Comparison of ENCODE assay signal across 8 mouse cellular contexts in the genomic region with DNA sequence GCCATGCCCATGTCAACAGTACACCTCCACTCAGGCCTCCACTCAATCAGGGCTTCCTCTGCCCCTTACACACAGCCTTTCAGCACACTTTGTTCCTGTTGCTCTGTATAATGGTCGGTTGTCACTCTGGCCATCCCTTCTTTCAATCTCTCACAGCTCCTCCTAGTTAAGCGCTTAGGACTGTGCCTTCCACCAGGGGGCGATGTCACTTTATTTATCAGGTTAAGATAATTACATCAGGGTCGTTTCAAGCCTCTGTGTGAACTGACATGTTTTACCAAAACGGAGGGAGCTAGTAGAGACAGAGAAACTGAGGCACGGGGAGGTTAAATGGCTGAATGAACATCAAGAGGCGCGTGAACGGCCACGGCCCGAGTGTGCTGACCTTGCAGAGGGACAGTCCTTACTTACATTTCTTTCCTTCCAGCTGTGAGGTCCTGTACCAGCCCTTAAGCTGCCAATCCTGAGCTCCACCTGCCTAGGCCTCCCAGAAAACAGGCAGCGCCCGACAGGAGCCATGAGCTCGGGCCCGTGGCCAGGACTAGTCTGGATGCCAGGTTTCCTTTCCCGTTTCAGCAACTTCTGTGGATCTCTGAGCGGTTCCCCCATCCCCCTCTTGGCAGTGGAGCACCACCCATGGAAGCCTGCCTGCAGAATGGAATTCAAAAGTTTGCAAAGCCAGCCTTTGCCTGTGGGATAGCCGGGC. TPM values are rescaled to one million over a fixed set of nuclear protein-coding genes. Genes with fewer than 3 reads are reported as not detected.
A peak's percentile ranks its signal among the peaks of the same experiment; 100 is the strongest.
DNase-seq lines count a peak whose midpoint lies in the region; ATAC-seq and TF ChIP-seq lines count a peak whose summit lies in the region.

No protein-coding gene starts in this region.

- WGBS in hindbrain, embryonic 16.5 days, result 4% methylated on average over 18 of the region's 18 CpGs
- 13% methylated on average over 18 of the region's 18 CpGs for WGBS in macrophage (ENCODE audit: missing documents)

- H3K9ac ChIP-seq in hindbrain, embryonic 16.5 days (ENCODE audit: low read depth, low read length), result peak overlapping the region; percentile 60

- H3K4me3 ChIP-seq in hindbrain, embryonic 16.5 days (ENCODE audit: low read length), result no peak overlapping the region; the same call in 1 of the 2 replicates
- peak overlapping the region; percentile 31; the same call in 1 of the 2 replicates for H3K4me3 ChIP-seq in left cerebral cortex, adult 2 months
- no peak overlapping the region for H3K4me3 ChIP-seq in macrophage (ENCODE audit: inconsistent target)

- peak overlapping the region; percentile 74 for H3K27ac ChIP-seq in hindbrain, embryonic 16.5 days (ENCODE audit: low read depth, low read length)
- H3K27ac ChIP-seq in left cerebral cortex, adult 2 months, result peak overlapping the region; percentile 72; the same call in 1 of the 2 replicates
- H3K27ac ChIP-seq in macrophage, result peak overlapping the region; percentile 7; the same call in 1 of the 2 replicates

- peaks cover 3% of the 10 kb centered on the region; the same call in 1 of the 2 replicates for H3K79me2 ChIP-seq in macrophage (ENCODE audit: inconsistent target)

- 0 out of 2 replicates have a peak, but pooled peaks cover 2% of the 10 kb centered on the region for H3K27me3 ChIP-seq in hindbrain, embryonic 16.5 days (replicated peaks; ENCODE audit: control insufficient read depth, insufficient read depth, low read length)

- peak; percentile 81 for TF ChIP-seq CTCF in left cerebral cortex, adult 2 months (IDR thresholded peaks at IDR 0.05)

- ATAC-seq in hindbrain, embryonic 16.5 days, result peak; percentile 51
- no peak for ATAC-seq in erythroblast, adult 5-6 weeks (replicated peaks; ENCODE audit: low FRiP score, poor library complexity, severe bottlenecking)

- intact Hi-C loops in left cerebral cortex, adult 2 months (cut with DNase I), result loop anchor here (1.0 to 2.0 kb wide), 2 partner anchors 20 to 315 kb away; no protein-coding TSS in a partner anchor

- H3K4me1 ChIP-seq in hindbrain, embryonic 16.5 days (ENCODE audit: control insufficient read depth, insufficient read depth, low read depth, low read length), result peaks cover 22% of the 10 kb centered on the region

- H3K9me3 ChIP-seq in hindbrain, embryonic 16.5 days (ENCODE audit: control insufficient read depth, low read length), result no peaks in the 10 kb centered on the region

- peak; percentile 83 for DNase-seq in R1 (ENCODE audit: low read depth, low spot score)
- DNase-seq in cerebellum, postnatal 10 days, result peak; percentile 93 to 96
- DNase-seq in frontal cortex, postnatal 36 days (ENCODE audit: low spot score in 2 of 2), result peak; percentile 73 to 80
- DNase-seq in left cerebral cortex, adult 2 months (ENCODE audit: extremely low spot score in 1 of 2, low spot score in 2 of 2), result peak; percentile 71 to 72
- DNase-seq in right cerebral cortex, postnatal 36 days (ENCODE audit: low spot score in 2 of 2), result peak; percentile 64 to 72

- H3K36me3 ChIP-seq in hindbrain, embryonic 16.5 days (ENCODE audit: control insufficient read depth, insufficient read depth, low read length), result no peaks in the 10 kb centered on the region
- no peaks in the 10 kb centered on the region for H3K36me3 ChIP-seq in macrophage (ENCODE audit: inconsistent target)

- H3K4me2 ChIP-seq in hindbrain, embryonic 16.5 days (ENCODE audit: low read length), result peak overlapping the region; percentile 44

RNA-seq across cellular contexts. Expression of gene Cant1, which starts 4.5 kb away (rescaled TPM):
- 25.7 and 29.1 TPM in 2 replicates for polyA plus RNA-seq in hindbrain, embryonic 16.5 days (2015; fragmentation: Nextera tagmentation; extraction: Ambion mirVana)
- 10 to 100 TPM; 37.9 to 41.0 TPM for total RNA-seq in left cerebral cortex, adult 2 months (2021)
- 10 to 100 TPM; 14.6 to 66.9 (median 38.8) TPM for total RNA-seq in macrophage (2018; cell fraction: chromatin; rRNA removed)
- 10 to 100 TPM; 34.1 to 65.0 (median 51.3) TPM for total RNA-seq in macrophage (2018; cell fraction: cytosol; rRNA removed)
- total RNA-seq in macrophage (2018; cell fraction: nucleus; rRNA removed), result 100 to 1,000 TPM in 2 of 26 experiments, 10 to 100 TPM in 24; 28.3 to 108 (median 70.5) TPM
- polyA plus RNA-seq in macrophage (2018), result 40.2 to 59.3 TPM (median 42.1 TPM) in 3 replicates
- total RNA-seq in erythroblast, adult 5-6 weeks (2015; ENCODE audit: low replicate concordance), result 3.8 and 10.0 TPM in 2 replicates
- total RNA-seq in erythroblast, adult 5-6 weeks (2017; ENCODE audit: low replicate concordance), result 4.0 and 6.0 TPM in 2 replicates

RNA-seq across cellular contexts. Expression of gene C1qtnf1, which starts 4.6 kb away (rescaled TPM):
- polyA plus RNA-seq in hindbrain, embryonic 16.5 days (2015; fragmentation: Nextera tagmentation; extraction: Ambion mirVana), result 4.4 and 7.0 TPM in 2 replicates
- total RNA-seq in left cerebral cortex, adult 2 months (2021), result 1 to 10 TPM; 3.3 to 4.8 TPM
- total RNA-seq in macrophage (2018; cell fraction: chromatin; rRNA removed), result 1 to 10 TPM in 1 of 26 experiments, under 1 TPM in 4, not detected in 21; 0.29 to 2.2 (median 0.38) TPM
- total RNA-seq in macrophage (2018; cell fraction: cytosol; rRNA removed), result 1 to 10 TPM in 10 of 26 experiments, under 1 TPM in 16; 0.40 to 2.6 (median 0.70) TPM
- 1 to 10 TPM in 12 of 26 experiments, under 1 TPM in 11, not detected in 3; 0.28 to 2.8 (median 1.1) TPM for total RNA-seq in macrophage (2018; cell fraction: nucleus; rRNA removed)
- 0.12 to 1.2 TPM (median 0.82 TPM) in 3 replicates for polyA plus RNA-seq in macrophage (2018)
- not detected in 2 replicates for total RNA-seq in erythroblast, adult 5-6 weeks (2015; ENCODE audit: low replicate concordance)
- total RNA-seq in erythroblast, adult 5-6 weeks (2017; ENCODE audit: low replicate concordance), result not detected in 2 replicates

RNA-seq across cellular contexts. Expression of gene Lgals3bp, which starts 21.5 kb away (rescaled TPM):
- 7.1 and 8.1 TPM in 2 replicates for polyA plus RNA-seq in hindbrain, embryonic 16.5 days (2015; fragmentation: Nextera tagmentation; extraction: Ambion mirVana)
- 10 to 100 TPM; 17.1 to 20.0 TPM for total RNA-seq in left cerebral cortex, adult 2 months (2021)
- 100 to 1,000 TPM; 127 to 562 (median 307) TPM for total RNA-seq in macrophage (2018; cell fraction: chromatin; rRNA removed)
- total RNA-seq in macrophage (2018; cell fraction: cytosol; rRNA removed), result 1,000 to 10,000 TPM in 23 of 26 experiments, 100 to 1,000 TPM in 3; 854 to 2,702 (median 1,648) TPM
- 1,000 to 10,000 TPM in 15 of 26 experiments, 100 to 1,000 TPM in 11; 559 to 2,830 (median 1,334) TPM for total RNA-seq in macrophage (2018; cell fraction: nucleus; rRNA removed)
- polyA plus RNA-seq in macrophage (2018), result 1,136 to 1,462 TPM (median 1,417 TPM) in 3 replicates
- total RNA-seq in erythroblast, adult 5-6 weeks (2015; ENCODE audit: low replicate concordance), result 54.5 and 58.0 TPM in 2 replicates
- total RNA-seq in erythroblast, adult 5-6 weeks (2017; ENCODE audit: low replicate concordance), result 7.7 and 18.0 TPM in 2 replicates

RNA-seq across cellular contexts. Expression of gene Engase, which starts 53.2 kb away (rescaled TPM):
- polyA plus RNA-seq in hindbrain, embryonic 16.5 days (2015; fragmentation: Nextera tagmentation; extraction: Ambion mirVana), result 6.5 and 8.7 TPM in 2 replicates
- total RNA-seq in left cerebral cortex, adult 2 months (2021), result 10 to 100 TPM; 11.0 to 12.4 TPM
- total RNA-seq in macrophage (2018; cell fraction: chromatin; rRNA removed), result 10 to 100 TPM in 11 of 26 experiments, 1 to 10 TPM in 10, under 1 TPM in 5; 0.21 to 41.0 (median 4.4) TPM
- 10 to 100 TPM in 8 of 26 experiments, 1 to 10 TPM in 18; 1.8 to 16.9 (median 6.2) TPM for total RNA-seq in macrophage (2018; cell fraction: cytosol; rRNA removed)
- total RNA-seq in macrophage (2018; cell fraction: nucleus; rRNA removed), result 10 to 100 TPM in 7 of 26 experiments, 1 to 10 TPM in 19; 1.7 to 32.1 (median 5.7) TPM
- 4.8 to 22.0 TPM (median 7.1 TPM) in 3 replicates for polyA plus RNA-seq in macrophage (2018)
- total RNA-seq in erythroblast, adult 5-6 weeks (2015; ENCODE audit: low replicate concordance), result 0.63 and 2.1 TPM in 2 replicates
- 0.84 and 0.85 TPM in 2 replicates for total RNA-seq in erythroblast, adult 5-6 weeks (2017; ENCODE audit: low replicate concordance)

Comparison
In these comparisons a context has a peak if more than half of its experiments do, and no peak if none do; other contexts are left out.
1. H3K27ac ChIP-seq: peak in every context shown above with its lines; median percentile 74 in hindbrain, embryonic 16.5 days; 72 in left cerebral cortex, adult 2 months; 7 in macrophage.
2. RNA of gene C1qtnf1, which starts 4.6 kb away (total RNA-seq): 3.3 to 4.8 TPM in left cerebral cortex, adult 2 months; not detected in erythroblast, adult 5-6 weeks; every median in the first group is over 4 times any median in the second.
3. Peak in every context shown above with its lines, with median percentiles within 50 percentile points of each other: DNase-seq.